Mouse (Mus musculus): ENCODE results near the gene Zfp933.

DNA sequence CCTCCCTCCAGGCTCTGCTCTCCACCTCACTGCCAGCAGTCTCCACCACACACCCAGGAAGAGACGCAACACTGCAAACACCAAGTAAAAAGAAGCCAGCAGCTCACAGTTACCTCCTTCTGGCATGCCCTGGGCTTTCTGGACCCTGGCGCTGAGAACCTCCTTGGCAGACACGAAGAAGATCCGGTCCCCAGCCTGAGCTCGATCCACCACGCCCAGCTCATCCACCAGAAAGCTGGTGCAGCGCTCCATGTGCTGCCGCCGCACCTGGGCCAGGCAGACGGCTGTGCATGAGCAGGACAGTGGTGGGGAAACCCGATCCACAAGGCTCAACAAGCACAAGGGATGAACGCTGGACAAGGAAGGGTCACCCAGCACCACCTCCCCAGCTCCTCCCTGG, 38.0 kb upstream of the Zfp933 start:
- TF ChIP-seq CTCF (IDR thresholded peaks at IDR 0.05; ENCODE audit: low read depth) (no peak), EP300 (IDR thresholded peaks at IDR 0.05; ENCODE audit: low read depth) (no peak)
